Mouse (Mus musculus): ENCODE data around the gene Tigd4. TPM values are rescaled to one million over a fixed set of nuclear protein-coding genes. Genes with fewer than 3 reads are reported as not detected.

Tigd4 gene
- total RNA-seq (2012; rRNA removed) (not detected in 2 replicates), total RNA-seq (2014; rRNA removed) (not detected in 2 replicates), polyA plus RNA-seq (2012; ENCODE audit: insufficient read length, low read depth) (not detected in 2 replicates)

GRCm38 (mm10) chr3:84593274-84593673 is at the start of gene Tigd4:
Gene Tigd4 (plus strand): TSS chr3:84593574.
- Histone ChIP-seq H3K9ac (ENCODE audit: insufficient read depth, low read depth) (no peak within 1 kb of the TSS), H3K27me3 (replicated peaks) (no peaks in the 10 kb centered on the region), H3K36me3 (replicated peaks in 1 of 2; ENCODE audit: control insufficient read depth in 1 of 2, insufficient read depth in 1 of 2, low read length in 1 of 2) (no peaks in the 10 kb centered on the region), H3K79me2 (replicated peaks; ENCODE audit: control insufficient read depth, extremely low read depth, insufficient read depth, poor library complexity, severe bottlenecking) (no peaks in the 10 kb centered on the region), H3K27ac (ENCODE audit: insufficient read depth, low read depth) (no peak within 1 kb of the TSS), H3K9me3 (replicated peaks; ENCODE audit: low read length) (no peaks in the 10 kb centered on the region), H3K4me2 (ENCODE audit: insufficient read depth, low read depth, poor library complexity, severe bottlenecking) (no peak within 1 kb of the TSS), H3K4me3 (replicated peaks in 1 of 3; ENCODE audit: low read depth in 2 of 3, low read length in 2 of 3, poor library complexity in 1 of 3) (no peak within 1 kb of the TSS), H3K4me1 (ENCODE audit: control insufficient read depth in 1 of 2, insufficient read depth in 2 of 2) (peaks cover 4 to 10% of the 10 kb centered on the region in 2 experiments; a peak in 3 of 4 replicates)
- no peak for DNase-seq (ENCODE audit: extremely low read depth)
- dilution Hi-C loops (cut with MboI; ENCODE audit: extremely low pct_ligation_motif_present, extremely low pct_unique_long_range_greater_than_20kb, low sequenced_read_pairs) = no loop called here
- TF ChIP-seq TCF12 (IDR thresholded peaks at IDR 0.05; ENCODE audit: low read depth, low read length) = no peak
- no peak for TF ChIP-seq POLR2AphosphoS2 (IDR thresholded peaks at IDR 0.05; ENCODE audit: low read depth, low read length)
- no peak for TF ChIP-seq IRF4 (IDR thresholded peaks at IDR 0.05; ENCODE audit: low read depth, low read length)
- TF ChIP-seq BHLHE40 (IDR thresholded peaks at IDR 0.05; ENCODE audit: low read depth, low read length) = no peak
- no peak for TF ChIP-seq ETS1 (conservative IDR thresholded peaks at IDR 0.05; ENCODE audit: low read depth, low read length)
- TF ChIP-seq UBTF (IDR thresholded peaks at IDR 0.05; ENCODE audit: low read depth, low read length) = no peak
- no peak for TF ChIP-seq ZKSCAN1 (IDR thresholded peaks at IDR 0.05; ENCODE audit: borderline replicate concordance, low read depth, low read length)
- no peak for TF ChIP-seq RCOR1 (conservative IDR thresholded peaks at IDR 0.05; ENCODE audit: low read depth, low read length)
- TF ChIP-seq NRF1 (IDR thresholded peaks at IDR 0.05; ENCODE audit: low read depth, low read length) = no peak
- no peak for TF ChIP-seq JUN (IDR thresholded peaks at IDR 0.05; ENCODE audit: insufficient read depth, low read depth, low read length)
- TF ChIP-seq HCFC1 (IDR thresholded peaks at IDR 0.05; ENCODE audit: low read depth, low read length) = no peak
- TF ChIP-seq MYC (IDR thresholded peaks at IDR 0.05; ENCODE audit: low read depth, low read length) = no peak
- TF ChIP-seq USF2 (conservative IDR thresholded peaks at IDR 0.05; ENCODE audit: low read depth, low read length) = no peak
- no peak for TF ChIP-seq ELF1 (IDR thresholded peaks at IDR 0.05; ENCODE audit: low read depth, low read length)
- in situ Hi-C loops (cut with MboI; ENCODE audit: low pct_ligation_motif_present, low pct_unique_long_range_greater_than_20kb, low sequenced_read_pairs) = no loop called here

- in situ Hi-C loops (cut with MboI; ENCODE audit: low pct_ligation_motif_present, low pct_unique_long_range_greater_than_20kb, low sequenced_read_pairs) (loop anchor here (25.0 kb wide), 1 partner anchor 385 kb away; the partner anchor contains the start of genes Gm6525 and Mnd1), dilution Hi-C loops (cut with MboI; ENCODE audit: extremely low pct_ligation_motif_present, extremely low pct_unique_long_range_greater_than_20kb, low sequenced_read_pairs) (no loop called here)
- no peak for TF ChIP-seq USF1 (IDR thresholded peaks at IDR 0.05; ENCODE audit: low read depth, low read length)
- TF ChIP-seq ZKSCAN1 (IDR thresholded peaks at IDR 0.05; ENCODE audit: borderline replicate concordance, low read depth, low read length) = no peak
- TF ChIP-seq BHLHE40 (IDR thresholded peaks at IDR 0.05; ENCODE audit: low read depth, low read length) = no peak
- no peak for TF ChIP-seq SIN3A (IDR thresholded peaks at IDR 0.05; ENCODE audit: low read length)
- TF ChIP-seq POLR2AphosphoS2 (IDR thresholded peaks at IDR 0.05; ENCODE audit: low read depth, low read length) = no peak
- TF ChIP-seq RCOR1 (conservative IDR thresholded peaks at IDR 0.05; ENCODE audit: low read depth, low read length) = no peak
- TF ChIP-seq CTCF (conservative IDR thresholded peaks at IDR 0.05 in 1 of 2, IDR thresholded peaks at IDR 0.05 in 1 of 2; ENCODE audit: low read depth in 2 of 2, low read length in 2 of 2) = no peak
- TF ChIP-seq MYC (IDR thresholded peaks at IDR 0.05; ENCODE audit: low read depth, low read length) = no peak
- TF ChIP-seq ZNF384 (IDR thresholded peaks at IDR 0.05; ENCODE audit: low read depth, low read length) = no peak
- TF ChIP-seq HCFC1 (IDR thresholded peaks at IDR 0.05; ENCODE audit: low read depth, low read length) = no peak
- no peak for TF ChIP-seq MEF2A (IDR thresholded peaks at IDR 0.05; ENCODE audit: borderline replicate concordance, low read depth, low read length)
- TF ChIP-seq TCF12 (IDR thresholded peaks at IDR 0.05; ENCODE audit: low read depth, low read length) = no peak
- TF ChIP-seq KAT2A (IDR thresholded peaks at IDR 0.05; ENCODE audit: insufficient replicate concordance, low read length) = no peak
- no peak for TF ChIP-seq IRF4 (IDR thresholded peaks at IDR 0.05; ENCODE audit: low read depth, low read length)
- TF ChIP-seq SMC3 (IDR thresholded peaks at IDR 0.05; ENCODE audit: low read depth, low read length) = no peak
- TF ChIP-seq NRF1 (IDR thresholded peaks at IDR 0.05; ENCODE audit: low read depth, low read length) = no peak
- no peak for TF ChIP-seq CHD2 (IDR thresholded peaks at IDR 0.05; ENCODE audit: low read length)
- no peak for TF ChIP-seq EP300 (IDR thresholded peaks at IDR 0.05; ENCODE audit: low read length)
- TF ChIP-seq POLR2A (IDR thresholded peaks at IDR 0.05; ENCODE audit: low read depth, low read length) = no peak
- no peak for TF ChIP-seq E2F4 (IDR thresholded peaks at IDR 0.05; ENCODE audit: insufficient replicate concordance, low read depth, low read length)
- H3K27me3 ChIP-seq (replicated peaks) = no peaks in the 10 kb centered on the region
- H3K9ac ChIP-seq (ENCODE audit: insufficient read depth, low read depth) = no peak overlapping the region
- no peak overlapping the region for H3K27ac ChIP-seq (ENCODE audit: insufficient read depth, low read depth)
- no peak overlapping the region for H3K4me3 ChIP-seq (replicated peaks in 1 of 3; ENCODE audit: low read depth in 2 of 3, low read length in 2 of 3, poor library complexity in 1 of 3)
- H3K36me3 ChIP-seq (replicated peaks in 1 of 2; ENCODE audit: control insufficient read depth in 1 of 2, insufficient read depth in 1 of 2, low read length in 1 of 2) = peaks cover 0 to 12% of the 10 kb centered on the region in 2 experiments
- H3K79me2 ChIP-seq (replicated peaks; ENCODE audit: control insufficient read depth, extremely low read depth, insufficient read depth, poor library complexity, severe bottlenecking) = peaks cover 5% of the 10 kb centered on the region; the same call in 1 of the 2 replicates
- H3K4me2 ChIP-seq (ENCODE audit: insufficient read depth, low read depth, poor library complexity, severe bottlenecking) = no peak overlapping the region
- no peaks in the 10 kb centered on the region for H3K9me3 ChIP-seq (replicated peaks; ENCODE audit: low read length)
- peaks cover 0 to 9% of the 10 kb centered on the region in 2 experiments; a peak in 2 of 4 replicates for H3K4me1 ChIP-seq (ENCODE audit: control insufficient read depth in 1 of 2, insufficient read depth in 2 of 2)
- DNase-seq (ENCODE audit: extremely low read depth) = peak; percentile 54
Observed at GRCm38 (mm10) chr3:84547177-84547576, 46.2 kb upstream of the Tigd4 start.

Measured in CH12.LX (cell line).